Mouse (Mus musculus): ENCODE data around the gene Msl2. TPM values are rescaled to one million over a fixed set of nuclear protein-coding genes. Genes with fewer than 3 reads are reported as not detected.

The Msl2 gene
- polyA plus RNA-seq, 1 experiment, result 25.6 TPM

GRCm38 (mm10) chr9:101045710-101046338 is 28.1 kb upstream of the Msl2 start:
- Histone ChIP-seq H3K4me1 (ENCODE audit: control insufficient read depth, insufficient read depth, low read length) (no peaks in the 10 kb centered on the region), H3K27ac (ENCODE audit: insufficient read depth, low read length) (no peak overlapping the region), H3K4me3 (ENCODE audit: insufficient read depth, low read length) (no peak overlapping the region)
- TF ChIP-seq POLR2A (IDR thresholded peaks at IDR 0.05; ENCODE audit: low read depth, low read length) (no peak), CTCF (IDR thresholded peaks at IDR 0.05; ENCODE audit: borderline replicate concordance, insufficient read depth, low read length) (no peak)

- Histone ChIP-seq H3K4me3 (ENCODE audit: insufficient read depth, low read length) (no peak overlapping the region), H3K4me1 (ENCODE audit: control insufficient read depth, insufficient read depth, low read length) (no peaks in the 10 kb centered on the region), H3K27ac (ENCODE audit: insufficient read depth, low read length) (no peak overlapping the region)
- TF ChIP-seq CTCF (IDR thresholded peaks at IDR 0.05; ENCODE audit: borderline replicate concordance, insufficient read depth, low read length), result no peak
- no peak for TF ChIP-seq POLR2A (IDR thresholded peaks at IDR 0.05; ENCODE audit: low read depth, low read length)
Observed at GRCm38 (mm10) chr9:101052007-101052406, 21.9 kb upstream of the Msl2 start.

GRCm38 (mm10) chr9:101052691-101053090 is 21.2 kb upstream of the Msl2 start:
- Histone ChIP-seq H3K4me3 (ENCODE audit: insufficient read depth, low read length) (no peak overlapping the region), H3K27ac (ENCODE audit: insufficient read depth, low read length) (no peak overlapping the region), H3K4me1 (ENCODE audit: control insufficient read depth, insufficient read depth, low read length) (no peaks in the 10 kb centered on the region)
- TF ChIP-seq POLR2A (IDR thresholded peaks at IDR 0.05; ENCODE audit: low read depth, low read length) (no peak), CTCF (IDR thresholded peaks at IDR 0.05; ENCODE audit: borderline replicate concordance, insufficient read depth, low read length) (no peak)

- Histone ChIP-seq H3K4me3 (ENCODE audit: insufficient read depth, low read length) (no peak overlapping the region), H3K27ac (ENCODE audit: insufficient read depth, low read length) (no peak overlapping the region), H3K4me1 (ENCODE audit: control insufficient read depth, insufficient read depth, low read length) (no peaks in the 10 kb centered on the region)
- no peak for TF ChIP-seq CTCF (IDR thresholded peaks at IDR 0.05; ENCODE audit: borderline replicate concordance, insufficient read depth, low read length)
- no peak for TF ChIP-seq POLR2A (IDR thresholded peaks at IDR 0.05; ENCODE audit: low read depth, low read length)
Observed at GRCm38 (mm10) chr9:101053279-101053678, 20.6 kb upstream of the Msl2 start.

GRCm38 (mm10) chr9:101057156-101057555 is 16.7 kb upstream of the Msl2 start:
- no peak overlapping the region for H3K4me3 ChIP-seq (ENCODE audit: insufficient read depth, low read length)
- TF ChIP-seq CTCF (IDR thresholded peaks at IDR 0.05; ENCODE audit: borderline replicate concordance, insufficient read depth, low read length), result no peak
- no peak for TF ChIP-seq POLR2A (IDR thresholded peaks at IDR 0.05; ENCODE audit: low read depth, low read length)
- no peaks in the 10 kb centered on the region for H3K4me1 ChIP-seq (ENCODE audit: control insufficient read depth, insufficient read depth, low read length)
- H3K27ac ChIP-seq (ENCODE audit: insufficient read depth, low read length), result no peak overlapping the region

- Histone ChIP-seq H3K4me3 (ENCODE audit: insufficient read depth, low read length) (no peak overlapping the region), H3K27ac (ENCODE audit: insufficient read depth, low read length) (no peak overlapping the region), H3K4me1 (ENCODE audit: control insufficient read depth, insufficient read depth, low read length) (no peaks in the 10 kb centered on the region)
- TF ChIP-seq POLR2A (IDR thresholded peaks at IDR 0.05; ENCODE audit: low read depth, low read length), result no peak
- no peak for TF ChIP-seq CTCF (IDR thresholded peaks at IDR 0.05; ENCODE audit: borderline replicate concordance, insufficient read depth, low read length)
Observed at GRCm38 (mm10) chr9:101061035-101061434, 12.9 kb upstream of the Msl2 start.

- Histone ChIP-seq H3K4me1 (ENCODE audit: control insufficient read depth, insufficient read depth, low read length) (no peaks in the 10 kb centered on the region), H3K27ac (ENCODE audit: insufficient read depth, low read length) (no peak overlapping the region), H3K4me3 (ENCODE audit: insufficient read depth, low read length) (no peak overlapping the region)
- no peak for TF ChIP-seq POLR2A (IDR thresholded peaks at IDR 0.05; ENCODE audit: low read depth, low read length)
- TF ChIP-seq CTCF (IDR thresholded peaks at IDR 0.05; ENCODE audit: borderline replicate concordance, insufficient read depth, low read length), result no peak
Observed at GRCm38 (mm10) chr9:101062253-101062780, 11.6 kb upstream of the Msl2 start.

- TF ChIP-seq CTCF (IDR thresholded peaks at IDR 0.05; ENCODE audit: borderline replicate concordance, insufficient read depth, low read length) (no peak), POLR2A (IDR thresholded peaks at IDR 0.05; ENCODE audit: low read depth, low read length) (no peak)
- no peak overlapping the region for H3K27ac ChIP-seq (ENCODE audit: insufficient read depth, low read length)
- H3K4me3 ChIP-seq (ENCODE audit: insufficient read depth, low read length), result no peak overlapping the region
- H3K4me1 ChIP-seq (ENCODE audit: control insufficient read depth, insufficient read depth, low read length), result no peaks in the 10 kb centered on the region
Observed at GRCm38 (mm10) chr9:101065076-101065602, 8.8 kb upstream of the Msl2 start.

GRCm38 (mm10) chr9:101069781-101070180 is 4.1 kb upstream of the Msl2 start:
- no peak overlapping the region for H3K4me3 ChIP-seq (ENCODE audit: insufficient read depth, low read length)
- H3K27ac ChIP-seq (ENCODE audit: insufficient read depth, low read length), result no peak overlapping the region
- H3K4me1 ChIP-seq (ENCODE audit: control insufficient read depth, insufficient read depth, low read length), result no peaks in the 10 kb centered on the region
- TF ChIP-seq POLR2A (IDR thresholded peaks at IDR 0.05; ENCODE audit: low read depth, low read length) (no peak), CTCF (IDR thresholded peaks at IDR 0.05; ENCODE audit: borderline replicate concordance, insufficient read depth, low read length) (no peak)

- no peak overlapping the region for H3K4me3 ChIP-seq (ENCODE audit: insufficient read depth, low read length)
Observed at GRCm38 (mm10) chr9:101072506-101072905, 1.4 kb upstream of the Msl2 start.

More at GRCm38 (mm10) chr9:101072506-101072905, 1.4 kb upstream of the Msl2 start:
- no peaks in the 10 kb centered on the region for H3K4me1 ChIP-seq (ENCODE audit: control insufficient read depth, insufficient read depth, low read length)
- no peak overlapping the region for H3K27ac ChIP-seq (ENCODE audit: insufficient read depth, low read length)
- no peak for TF ChIP-seq POLR2A (IDR thresholded peaks at IDR 0.05; ENCODE audit: low read depth, low read length)
- no peak for TF ChIP-seq CTCF (IDR thresholded peaks at IDR 0.05; ENCODE audit: borderline replicate concordance, insufficient read depth, low read length)
